Mouse (Mus musculus): Measurements from ENCODE around the gene Fpgs. TPM values are rescaled to one million over a fixed set of nuclear protein-coding genes. Genes with fewer than 3 reads are reported as not detected.

Fpgs gene
- total and polyA plus RNA-seq, 2 experiments from 2014 or later: 23.1 to 23.4 TPM

DNA sequence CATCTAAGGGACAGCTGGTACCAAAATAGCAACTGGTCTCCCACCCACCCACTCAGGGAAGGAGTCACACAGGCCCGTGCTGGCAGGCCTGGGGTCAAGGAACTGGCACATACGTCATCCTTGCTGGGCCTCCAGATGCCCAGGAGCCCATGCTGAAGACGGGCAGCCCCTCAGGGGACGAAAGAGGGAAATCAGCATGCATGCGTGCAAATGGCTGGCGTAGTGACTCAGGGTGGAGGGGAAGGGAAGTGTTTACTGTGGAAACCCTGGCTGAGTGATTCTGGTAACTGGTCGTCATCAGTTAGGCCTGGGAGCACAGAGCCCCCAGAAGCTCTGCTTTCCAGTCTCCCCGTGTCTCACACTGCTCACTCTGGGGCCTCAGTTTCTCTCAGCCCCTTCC is 38.6 kb downstream of the Fpgs start:
- WGBS: 65% methylated on average over 8 of the region's 8 CpGs
- no peak for ATAC-seq

DNA sequence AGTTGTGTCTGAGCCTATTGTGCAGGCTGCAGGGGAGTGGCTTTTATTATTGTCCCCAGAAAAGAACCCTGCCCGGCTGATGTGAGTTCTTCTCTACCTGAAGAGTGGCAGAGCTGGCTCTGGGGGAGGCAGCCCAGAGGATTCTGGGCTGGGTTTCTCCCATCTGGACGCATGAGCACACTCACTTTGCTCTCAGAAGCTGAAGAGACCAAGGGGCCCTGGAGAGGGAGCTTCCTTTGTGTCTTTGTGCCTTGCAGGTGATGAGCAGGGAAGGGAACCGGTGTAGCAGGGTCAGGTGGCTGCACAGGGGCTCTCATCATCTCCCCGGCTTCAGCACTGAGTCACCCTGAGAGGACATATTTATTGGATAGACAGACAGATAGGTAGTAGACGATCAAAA is 41.7 kb downstream of the Fpgs start:
- no peak overlapping the region for H3K4me2 ChIP-seq (ENCODE audit: low read depth, low read length)
- H3K4me1 ChIP-seq (ENCODE audit: insufficient read depth, low read length): no peaks in the 10 kb centered on the region
- DNase-seq (ENCODE audit: low spot score): no peak
- no peaks in the 10 kb centered on the region for H3K27me3 ChIP-seq (ENCODE audit: insufficient read depth, low read length)
- no peak overlapping the region for H3K4me3 ChIP-seq (ENCODE audit: low read length)
- H3K9ac ChIP-seq (replicated peaks; ENCODE audit: low read length): no peak overlapping the region
- H3K9me3 ChIP-seq (ENCODE audit: low read length): no peaks in the 10 kb centered on the region
- no peak for ATAC-seq
- no peak for TF ChIP-seq CTCF (IDR thresholded peaks at IDR 0.05; ENCODE audit: low read depth)
- H3K27ac ChIP-seq: no peak overlapping the region
- WGBS: 52% methylated on average over 5 of the region's 5 CpGs
- H3K36me3 ChIP-seq (ENCODE audit: insufficient read depth, low read length): no peaks in the 10 kb centered on the region

More for the DNA sequence above, 38.6 kb downstream of the Fpgs start:
- Histone ChIP-seq H3K4me1 (ENCODE audit: insufficient read depth, low read length) (no peaks in the 10 kb centered on the region), H3K4me2 (ENCODE audit: low read depth, low read length) (no peak overlapping the region), H3K36me3 (ENCODE audit: insufficient read depth, low read length) (no peaks in the 10 kb centered on the region), H3K27me3 (ENCODE audit: insufficient read depth, low read length) (no peaks in the 10 kb centered on the region), H3K9ac (replicated peaks; ENCODE audit: low read length) (no peak overlapping the region), H3K4me3 (ENCODE audit: low read length) (no peak overlapping the region), H3K9me3 (ENCODE audit: low read length) (no peaks in the 10 kb centered on the region), H3K27ac (no peak overlapping the region)
- no peak for TF ChIP-seq CTCF (IDR thresholded peaks at IDR 0.05; ENCODE audit: low read depth)
- DNase-seq (ENCODE audit: low spot score): no peak

DNA sequence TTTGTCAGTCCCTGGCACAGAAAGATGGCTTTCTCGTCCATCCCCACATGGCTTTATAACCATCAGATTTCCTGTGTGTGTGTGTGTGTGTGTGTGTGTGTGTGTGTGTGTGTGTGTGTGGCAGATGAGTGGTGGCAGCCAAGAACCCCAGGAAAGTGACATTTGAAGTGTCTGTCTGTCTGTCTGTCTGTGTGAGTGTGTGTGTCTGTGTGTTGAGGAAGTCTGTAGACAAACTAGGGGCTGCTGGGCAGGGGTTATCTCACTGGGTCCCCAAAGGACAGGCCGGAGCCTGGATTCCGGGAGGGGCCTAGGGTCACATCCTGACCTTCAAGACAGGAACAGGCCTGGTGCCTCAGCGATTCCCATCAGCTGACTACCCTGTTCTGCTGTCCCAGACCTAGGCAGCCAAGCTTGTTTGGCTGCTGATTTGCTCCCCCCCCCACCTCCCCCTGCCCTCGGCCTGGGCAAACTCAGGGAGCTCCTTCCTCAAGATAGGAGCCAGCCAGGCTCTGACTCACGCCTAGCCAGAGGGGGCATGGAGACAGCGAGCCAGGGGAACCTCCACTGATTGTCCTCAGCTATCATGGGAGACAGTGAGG is 42.3 kb downstream of the Fpgs start:
- no peak overlapping the region; the same call in 1 of the 2 replicates for H3K27ac ChIP-seq
- TF ChIP-seq CTCF (IDR thresholded peaks at IDR 0.05; ENCODE audit: low read depth): no peak
- H3K36me3 ChIP-seq (ENCODE audit: insufficient read depth, low read length): no peaks in the 10 kb centered on the region
- no peaks in the 10 kb centered on the region for H3K9me3 ChIP-seq (ENCODE audit: low read length)
- H3K9ac ChIP-seq (replicated peaks; ENCODE audit: low read length): no peak overlapping the region
- no peaks in the 10 kb centered on the region for H3K4me1 ChIP-seq (ENCODE audit: insufficient read depth, low read length)
- H3K4me2 ChIP-seq (ENCODE audit: low read depth, low read length): no peak overlapping the region
- no peak overlapping the region for H3K4me3 ChIP-seq (ENCODE audit: low read length)
- DNase-seq (ENCODE audit: low spot score) (no peak), ATAC-seq (no peak)
- WGBS: 59% methylated on average over 7 of the region's 7 CpGs
- no peaks in the 10 kb centered on the region for H3K27me3 ChIP-seq (ENCODE audit: insufficient read depth, low read length)

- no peaks in the 10 kb centered on the region for H3K9me3 ChIP-seq (ENCODE audit: low read length)
- H3K27me3 ChIP-seq (ENCODE audit: insufficient read depth, low read length): no peaks in the 10 kb centered on the region
- no peak for DNase-seq (ENCODE audit: low spot score)
- no peaks in the 10 kb centered on the region for H3K4me1 ChIP-seq (ENCODE audit: insufficient read depth, low read length)
- H3K4me3 ChIP-seq (ENCODE audit: low read length): no peak overlapping the region
- ATAC-seq: no peak
- no peak overlapping the region for H3K9ac ChIP-seq (replicated peaks; ENCODE audit: low read length)
- H3K36me3 ChIP-seq (ENCODE audit: insufficient read depth, low read length): no peaks in the 10 kb centered on the region
- H3K4me2 ChIP-seq (ENCODE audit: low read depth, low read length): no peak overlapping the region
- TF ChIP-seq CTCF (IDR thresholded peaks at IDR 0.05; ENCODE audit: low read depth): no peak
- H3K27ac ChIP-seq: no peak overlapping the region
- 90% methylated on average over 2 of the region's 2 CpGs for WGBS
These were observed 45.1 kb downstream of the Fpgs start for GRCm38 (mm10) chr2:32658873-32659272.

GRCm38 (mm10) chr2:32655826-32656225 is 48.1 kb downstream of the Fpgs start:
- DNase-seq (ENCODE audit: low spot score) (no peak), ATAC-seq (no peak; the same call in 1 of the 2 replicates)
- 66% methylated on average over 12 of the region's 12 CpGs for WGBS

GRCm38 (mm10) chr2:32655394-32655744 is 48.6 kb downstream of the Fpgs start:
- H3K27ac ChIP-seq: peak overlapping the region; percentile 29; the same call in 1 of the 2 replicates
- H3K9ac ChIP-seq (replicated peaks; ENCODE audit: low read length): no peak overlapping the region
- DNase-seq (ENCODE audit: low spot score) (no peak), ATAC-seq (no peak)
- H3K4me3 ChIP-seq (ENCODE audit: low read length): no peak overlapping the region
- no peak for TF ChIP-seq CTCF (IDR thresholded peaks at IDR 0.05; ENCODE audit: low read depth)
- no peak overlapping the region for H3K4me2 ChIP-seq (ENCODE audit: low read depth, low read length)
- no peaks in the 10 kb centered on the region for H3K27me3 ChIP-seq (ENCODE audit: insufficient read depth, low read length)
- no peaks in the 10 kb centered on the region for H3K9me3 ChIP-seq (ENCODE audit: low read length)
- no peaks in the 10 kb centered on the region for H3K36me3 ChIP-seq (ENCODE audit: insufficient read depth, low read length)
- H3K4me1 ChIP-seq (ENCODE audit: insufficient read depth, low read length): no peaks in the 10 kb centered on the region
- WGBS: 89% methylated on average over 3 of the region's 3 CpGs

More at GRCm38 (mm10) chr2:32655826-32656225, 48.1 kb downstream of the Fpgs start:
- Histone ChIP-seq H3K27me3 (ENCODE audit: insufficient read depth, low read length) (no peaks in the 10 kb centered on the region), H3K4me1 (ENCODE audit: insufficient read depth, low read length) (no peaks in the 10 kb centered on the region), H3K9me3 (ENCODE audit: low read length) (no peaks in the 10 kb centered on the region), H3K9ac (replicated peaks; ENCODE audit: low read length) (no peak overlapping the region), H3K4me2 (ENCODE audit: low read depth, low read length) (no peak overlapping the region), H3K4me3 (ENCODE audit: low read length) (no peak overlapping the region), H3K27ac (no peak overlapping the region), H3K36me3 (ENCODE audit: insufficient read depth, low read length) (no peaks in the 10 kb centered on the region)
- TF ChIP-seq CTCF (IDR thresholded peaks at IDR 0.05; ENCODE audit: low read depth): no peak

- H3K27me3 ChIP-seq (ENCODE audit: insufficient read depth, low read length): no peaks in the 10 kb centered on the region
- no peak for TF ChIP-seq CTCF (IDR thresholded peaks at IDR 0.05; ENCODE audit: low read depth)
- H3K9me3 ChIP-seq (ENCODE audit: low read length): no peaks in the 10 kb centered on the region
- H3K4me3 ChIP-seq (ENCODE audit: low read length): no peak overlapping the region
- H3K4me1 ChIP-seq (ENCODE audit: insufficient read depth, low read length): no peaks in the 10 kb centered on the region
- no peak overlapping the region for H3K4me2 ChIP-seq (ENCODE audit: low read depth, low read length)
- peak overlapping the region; percentile 29; the same call in 1 of the 2 replicates for H3K27ac ChIP-seq
- no peak for DNase-seq (ENCODE audit: low spot score)
- H3K36me3 ChIP-seq (ENCODE audit: insufficient read depth, low read length): no peaks in the 10 kb centered on the region
- 73% methylated on average over 14 of the region's 14 CpGs for WGBS
- ATAC-seq: no peak
- H3K9ac ChIP-seq (replicated peaks; ENCODE audit: low read length): no peak overlapping the region
These were observed 49.1 kb downstream of the Fpgs start for GRCm38 (mm10) chr2:32654743-32655393.
